Mouse (Mus musculus) thymus, postnatal 14 days (tissue): ENCODE measurements around the gene Slc38a6.

Experiments
- DNase-seq: peaks from one replicate; pipeline ENCODE4 v3.0.0; 2021

Slc38a6 gene

GRCm38 (mm10) chr12:73357736-73358135 is 71.2 kb downstream of the Slc38a6 start:
- no peak for DNase-seq

- DNase-seq, result no peak
Measured at GRCm38 (mm10) chr12:73358640-73359039, 72.1 kb downstream of the Slc38a6 start.

GRCm38 (mm10) chr12:73359520-73359919 is 72.9 kb downstream of the Slc38a6 start:
- DNase-seq, result no peak

- no peak for DNase-seq
Measured at GRCm38 (mm10) chr12:73361201-73361600, 74.6 kb downstream of the Slc38a6 start.

- no peak for DNase-seq
Measured at GRCm38 (mm10) chr12:73363401-73363800, 76.8 kb downstream of the Slc38a6 start.

- no peak for DNase-seq
Measured at GRCm38 (mm10) chr12:73363956-73364355, 77.4 kb downstream of the Slc38a6 start.

GRCm38 (mm10) chr12:73366581-73366980 is 80.0 kb downstream of the Slc38a6 start:
- DNase-seq, result no peak

DNA sequence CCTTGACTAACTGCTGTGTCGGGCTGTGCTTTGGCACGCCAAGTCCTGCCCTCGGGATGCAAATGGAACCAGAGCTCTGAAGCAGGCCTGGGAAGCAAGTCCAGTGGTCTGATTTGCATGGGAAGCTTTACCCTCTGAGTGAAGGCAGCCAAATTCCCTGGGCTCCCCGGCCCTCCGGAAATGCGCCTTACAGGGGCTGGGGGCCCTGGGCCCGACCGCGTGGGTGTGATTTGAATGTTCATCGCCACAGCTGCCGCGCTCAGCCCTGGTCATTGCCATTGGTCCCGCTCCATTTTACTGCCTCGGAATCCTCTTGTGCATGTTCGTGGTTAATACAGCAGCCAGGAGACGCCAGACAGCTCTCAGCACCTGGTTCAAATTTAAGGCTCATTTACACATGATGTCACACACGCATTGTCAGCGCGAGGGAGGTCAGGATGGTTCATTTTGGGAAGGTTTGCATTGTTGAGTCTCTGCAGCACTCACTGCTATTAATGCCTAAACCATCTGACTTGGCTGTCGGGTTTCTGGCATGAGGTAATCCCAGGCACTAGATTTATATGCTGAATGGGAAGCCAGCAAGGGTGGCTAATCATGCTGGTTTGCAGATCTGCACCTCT is 81.0 kb downstream of the Slc38a6 start:
- DNase-seq, result no peak

DNA sequence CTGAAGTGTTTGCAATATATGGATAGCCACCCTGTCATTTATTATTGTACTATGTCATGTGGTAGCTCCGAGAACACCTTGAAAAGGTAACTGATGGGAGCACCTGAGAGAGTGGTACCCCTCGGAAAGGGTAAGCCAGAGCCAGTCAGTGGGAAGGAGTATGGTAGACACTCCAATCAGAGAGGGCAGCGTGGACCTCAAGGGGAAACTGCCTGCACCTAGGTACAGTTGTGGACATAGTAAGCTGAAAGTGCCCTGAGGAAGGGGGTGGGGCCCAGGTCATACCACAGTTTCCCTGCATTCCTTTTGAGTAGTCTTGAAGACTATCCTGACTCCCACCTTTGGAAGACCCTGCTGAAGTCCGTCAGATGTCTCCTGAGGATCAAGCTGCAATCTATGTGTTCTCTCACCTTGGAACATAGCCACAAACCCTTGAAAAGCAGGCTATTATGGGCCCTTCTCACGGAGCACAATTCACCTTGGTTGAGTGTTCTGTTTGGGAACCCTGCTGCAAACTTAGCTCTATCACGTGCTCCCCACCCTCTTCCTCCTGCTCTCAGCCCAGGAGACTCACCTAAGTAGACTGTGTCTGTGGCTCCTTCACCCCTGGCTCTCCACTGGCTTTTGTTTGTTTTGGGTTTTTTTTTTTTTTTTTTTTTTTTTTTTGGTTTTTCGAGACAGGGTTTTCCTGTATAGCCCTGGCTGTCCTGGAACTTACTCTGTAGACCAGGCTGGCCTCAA is 82.5 kb downstream of the Slc38a6 start:
- no peak for DNase-seq

DNA sequence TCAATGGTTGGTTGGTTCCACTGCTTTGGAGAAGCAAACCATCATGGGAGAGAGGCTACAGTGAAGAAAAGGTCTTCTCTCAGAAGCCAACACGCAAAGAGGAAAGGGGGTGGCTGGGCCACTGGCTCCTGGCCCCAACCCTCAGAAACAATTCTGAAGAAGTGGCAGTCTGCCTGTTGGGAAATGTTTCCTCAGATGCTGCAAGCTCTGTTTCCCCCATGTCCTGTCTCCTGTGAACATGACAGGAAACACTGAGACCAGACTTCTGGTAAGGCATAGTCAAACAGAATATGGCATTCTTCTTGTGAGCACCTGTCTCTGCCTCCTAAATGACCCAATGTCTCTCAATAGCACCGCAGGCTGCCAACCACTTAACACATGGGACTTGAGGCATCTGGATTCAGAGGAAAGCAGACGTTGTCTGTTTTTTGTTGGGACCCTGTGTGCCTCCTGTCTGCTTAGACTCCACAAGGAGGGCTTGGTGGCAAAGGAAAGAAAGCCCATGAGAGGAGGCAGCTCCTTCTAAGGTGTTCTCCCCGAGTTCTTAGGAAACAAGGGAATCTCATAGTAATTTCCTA is 83.9 kb downstream of the Slc38a6 start:
- no peak for DNase-seq

- no peak for DNase-seq
Measured at GRCm38 (mm10) chr12:73371132-73371531, 84.6 kb downstream of the Slc38a6 start.

- DNase-seq, result no peak
Measured at GRCm38 (mm10) chr12:73378026-73378425, 91.4 kb downstream of the Slc38a6 start.

DNA sequence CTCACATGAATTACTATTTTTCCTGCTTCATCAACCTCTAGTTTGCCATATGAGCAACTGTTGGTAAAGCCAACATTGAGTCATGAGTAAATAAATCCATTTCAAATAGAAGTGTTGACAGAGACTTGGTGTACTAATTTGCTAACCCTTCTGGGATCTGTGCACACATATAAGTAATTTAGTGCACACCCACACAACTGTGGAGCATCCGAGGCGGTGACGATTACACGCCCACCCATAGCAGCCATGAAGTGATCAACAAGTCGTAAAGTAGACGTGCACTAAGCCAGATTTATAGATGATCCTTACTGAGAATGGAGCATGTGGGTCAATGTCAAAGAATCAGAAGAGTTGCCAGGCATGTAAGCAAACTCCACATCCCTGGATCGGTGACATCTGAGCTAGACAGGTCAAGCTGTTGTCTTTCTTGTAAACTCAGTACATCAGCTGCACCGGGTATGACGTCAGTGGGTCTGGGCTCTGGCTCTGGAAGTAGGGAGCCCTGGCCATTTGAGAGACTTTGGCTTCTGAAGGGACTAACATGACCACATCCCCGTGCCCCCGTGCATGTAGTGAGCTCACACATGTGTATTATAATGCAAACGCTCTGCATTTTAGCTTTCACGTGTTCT is 92.3 kb downstream of the Slc38a6 start:
- no peak for DNase-seq

GRCm38 (mm10) chr12:73380686-73381360 is 94.2 kb downstream of the Slc38a6 start:
- peak; percentile 57 for DNase-seq

DNA sequence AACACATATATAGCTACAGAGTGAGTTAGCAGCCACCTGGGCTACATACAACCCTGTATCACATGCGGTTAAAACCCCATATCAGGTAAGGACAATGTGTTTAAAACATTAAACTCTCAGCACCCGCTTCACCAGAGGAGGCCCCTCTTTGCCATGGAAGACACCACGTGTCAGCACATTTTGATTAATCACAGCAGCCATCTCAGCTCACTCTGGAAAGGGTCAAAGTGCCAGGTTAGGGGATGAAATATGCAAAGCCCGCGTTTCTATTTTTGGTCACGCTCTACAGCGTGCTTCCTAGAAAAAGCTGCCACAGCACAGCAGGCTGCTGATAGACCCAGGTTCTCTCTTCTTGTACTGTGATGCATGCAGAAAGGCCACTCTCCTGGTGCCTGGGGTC is 94.9 kb downstream of the Slc38a6 start:
- peak; percentile 37 for DNase-seq

DNA sequence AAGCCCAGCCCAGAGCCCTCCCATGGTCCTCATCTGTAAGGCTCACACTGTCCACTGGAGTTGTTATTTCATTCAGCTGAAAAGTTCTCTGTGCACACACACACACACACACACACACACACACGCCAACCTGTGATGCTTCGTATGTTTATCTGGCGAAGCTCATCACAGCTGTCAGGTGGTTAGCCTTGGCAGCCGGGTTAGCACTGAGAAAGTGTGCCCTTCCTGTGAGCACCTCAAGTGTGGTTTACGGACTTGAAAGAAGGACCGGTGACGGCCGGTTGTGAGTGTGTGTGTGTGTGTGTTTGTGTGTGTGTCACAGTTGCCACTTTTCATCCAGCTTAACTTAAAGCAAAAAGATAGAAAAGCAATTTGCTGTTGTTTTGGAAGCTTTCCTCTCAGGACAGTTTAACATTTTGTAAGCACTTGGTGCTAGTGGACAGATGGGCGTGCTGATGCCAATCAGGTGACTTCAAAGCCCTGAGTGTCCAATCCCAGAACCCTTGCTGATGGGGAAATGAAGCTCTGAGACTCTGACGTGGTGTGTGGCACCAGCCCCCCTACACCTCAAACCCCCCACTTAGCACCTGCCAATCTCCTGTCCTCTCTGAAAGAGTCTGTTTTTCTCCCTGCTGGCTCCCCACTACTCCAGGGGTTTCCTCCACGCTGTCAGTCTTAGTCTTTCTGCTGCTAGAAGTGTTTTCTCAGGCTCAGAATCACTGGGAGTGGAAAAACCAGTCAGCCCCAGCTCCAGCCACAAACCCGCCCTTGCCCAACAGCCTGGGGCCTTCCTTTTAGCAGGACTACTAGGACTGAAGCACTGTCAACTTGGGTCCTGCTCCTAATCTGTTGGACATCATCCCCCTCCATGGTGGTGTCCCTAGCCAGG is 96.0 kb downstream of the Slc38a6 start:
- peak; percentile 85 for DNase-seq

- no peak for DNase-seq
Measured at GRCm38 (mm10) chr12:73383179-73383510, 96.6 kb downstream of the Slc38a6 start.

DNA sequence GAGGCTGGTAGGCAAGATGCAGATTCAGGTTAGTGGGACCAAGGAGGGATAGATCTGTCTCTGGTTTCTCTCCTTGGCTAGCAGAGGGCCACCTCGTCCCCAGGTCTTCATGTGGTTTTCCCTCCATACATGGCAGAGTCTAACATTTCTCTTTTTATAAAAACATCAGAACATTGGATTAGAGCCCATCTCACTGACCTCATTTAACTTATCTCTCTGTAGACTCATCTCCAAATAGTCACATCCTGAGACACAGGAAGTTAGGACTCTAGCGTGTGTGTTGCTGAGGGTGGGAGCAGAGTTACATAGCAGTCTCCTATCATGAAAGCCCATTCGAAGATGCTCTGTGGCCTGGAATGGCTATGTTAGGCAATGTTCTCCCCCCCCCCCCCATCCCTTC is 97.3 kb downstream of the Slc38a6 start:
- peak; percentile 46 for DNase-seq

DNA sequence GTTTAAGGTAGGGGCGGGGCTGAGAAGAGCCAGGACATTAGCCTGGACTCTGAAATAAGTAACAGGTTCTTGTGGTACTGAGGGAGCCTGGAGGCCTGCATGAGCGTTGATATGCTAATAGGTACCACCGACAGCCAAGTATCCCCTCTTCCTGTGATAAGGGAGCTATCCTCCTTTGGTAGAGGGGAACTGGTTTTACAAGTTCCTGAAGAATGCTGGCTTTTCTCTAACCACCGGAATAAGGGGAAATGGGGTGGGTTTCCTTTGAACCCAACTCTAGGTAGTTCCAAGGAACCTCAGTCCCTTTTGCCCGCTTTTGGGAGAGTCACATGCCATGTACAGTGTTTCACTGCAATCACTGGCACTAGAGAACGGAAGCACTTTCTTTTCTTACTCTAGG is 98.2 kb downstream of the Slc38a6 start:
- no peak for DNase-seq

DNA sequence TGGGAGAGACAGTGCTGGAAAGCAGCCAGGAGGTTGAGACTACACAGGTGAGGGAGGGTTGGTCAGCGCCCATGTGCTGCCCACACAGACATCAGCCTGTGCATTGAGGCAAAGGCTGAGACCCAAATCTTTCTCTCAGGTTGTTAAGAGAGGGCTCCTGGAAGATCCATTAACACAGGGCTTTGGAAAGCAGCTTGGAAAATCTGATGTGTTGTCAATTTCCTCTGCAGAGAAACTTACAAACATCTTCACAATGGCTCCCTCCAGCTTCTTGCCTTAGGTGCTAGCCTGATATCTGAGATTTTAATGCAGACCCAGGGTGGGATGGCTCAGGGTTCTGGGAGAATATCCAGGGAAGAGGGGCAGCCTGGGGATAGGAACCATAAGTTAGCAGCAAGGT is 105.9 kb downstream of the Slc38a6 start:
- DNase-seq, result no peak

- DNase-seq, result no peak
Measured at GRCm38 (mm10) chr12:73393018-73393417, 106.4 kb downstream of the Slc38a6 start.

GRCm38 (mm10) chr12:73393881-73394291 is 107.3 kb downstream of the Slc38a6 start:
- DNase-seq, result no peak
